Mouse (Mus musculus): ENCODE results near the gene Mapk11.

Mapk11 gene

DNA sequence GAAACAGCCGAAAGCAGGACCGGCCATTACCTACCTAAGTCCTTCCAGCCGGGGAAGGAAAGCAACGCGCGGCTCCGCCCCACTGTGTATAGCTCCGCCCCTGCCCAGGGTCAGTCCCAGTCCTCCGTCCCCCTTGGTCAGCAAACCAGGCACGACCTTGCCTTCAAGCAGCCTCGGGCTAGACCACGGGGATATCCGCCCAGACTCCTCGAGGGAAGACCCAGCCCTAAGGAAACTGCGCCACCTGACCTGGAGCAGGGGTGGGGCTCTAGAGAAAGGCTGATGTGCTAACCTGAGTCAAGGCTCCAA is 24.4 kb upstream of the Mapk11 start:
- peak; percentile 74 for DNase-seq (ENCODE audit: low read depth, low spot score)

DNA sequence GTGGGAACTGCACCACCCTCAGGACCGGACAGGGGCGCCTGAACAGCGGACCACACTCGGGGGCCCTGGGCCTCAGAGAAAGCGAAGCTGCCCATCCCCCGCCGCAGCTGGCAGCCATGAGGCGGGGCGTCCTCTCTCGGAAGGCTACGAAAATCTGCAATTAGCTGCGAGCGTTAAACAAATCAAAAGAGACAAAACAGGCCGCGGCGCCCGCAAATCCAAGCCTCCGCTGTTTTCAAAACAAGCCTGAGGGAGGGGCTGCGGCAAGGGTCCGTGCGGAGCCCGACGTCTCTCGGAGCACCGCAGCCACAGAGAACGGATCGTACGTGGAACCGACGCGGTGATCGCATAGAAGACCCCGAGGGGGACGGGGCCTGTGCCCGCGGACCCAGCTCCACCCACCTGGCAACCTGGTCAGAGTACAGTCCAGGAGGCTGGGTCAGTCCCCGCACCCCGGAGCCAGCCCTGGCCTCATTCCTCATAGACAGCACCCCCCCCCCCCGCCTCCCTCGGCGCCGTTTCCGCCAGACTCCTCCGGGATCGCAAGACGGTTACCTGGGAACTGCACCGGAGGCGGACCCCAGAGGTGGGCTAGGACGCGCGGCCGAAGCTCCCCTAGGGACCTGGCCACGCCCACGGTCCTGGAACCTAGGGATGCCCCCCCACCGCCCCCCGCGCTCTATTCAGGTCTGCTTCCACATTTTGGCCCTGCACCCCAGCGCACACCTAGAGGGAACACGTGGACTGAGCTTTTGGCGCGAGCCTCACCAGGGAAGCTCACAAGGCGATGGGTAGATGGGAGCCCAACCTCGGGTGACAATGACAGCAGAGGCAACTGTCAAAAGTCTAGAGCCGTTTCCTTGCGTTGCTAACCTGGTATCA is 23.8 kb upstream of the Mapk11 start:
- DNase-seq (ENCODE audit: low read depth, low spot score), result peak; percentile 79

DNA sequence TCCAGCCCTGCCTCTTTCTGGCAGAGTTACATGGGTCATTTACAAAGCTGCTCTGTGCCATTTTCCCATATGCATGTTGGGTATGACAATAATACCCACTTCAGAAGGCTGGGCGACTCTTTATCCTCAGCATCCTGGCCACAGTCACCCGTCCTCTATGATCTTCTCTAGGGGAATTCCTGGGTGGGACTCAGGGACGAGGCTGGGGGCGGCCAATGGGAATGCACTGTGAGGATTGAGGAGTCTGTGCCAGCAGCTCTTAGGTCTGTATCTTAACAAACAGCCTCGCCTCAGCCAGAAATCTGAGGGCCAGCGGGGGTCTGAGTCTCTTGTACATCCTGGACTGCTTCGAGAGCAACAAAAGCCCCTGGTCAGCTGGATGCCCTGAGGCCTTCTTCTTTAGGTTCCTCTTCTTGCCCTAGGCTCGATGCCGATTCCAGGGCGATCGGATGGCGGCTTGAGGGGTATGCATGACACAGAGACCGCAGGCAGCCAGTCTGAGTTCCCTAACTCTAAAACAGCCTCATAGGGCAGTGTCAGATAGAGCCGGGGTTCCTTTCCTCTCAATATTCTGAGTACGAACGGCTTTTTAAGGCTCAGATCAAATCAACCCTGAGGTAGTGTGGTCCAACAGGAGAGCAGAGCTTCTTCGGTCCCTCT is 23.0 kb upstream of the Mapk11 start:
- DNase-seq (ENCODE audit: low read depth, low spot score), result no peak

DNA sequence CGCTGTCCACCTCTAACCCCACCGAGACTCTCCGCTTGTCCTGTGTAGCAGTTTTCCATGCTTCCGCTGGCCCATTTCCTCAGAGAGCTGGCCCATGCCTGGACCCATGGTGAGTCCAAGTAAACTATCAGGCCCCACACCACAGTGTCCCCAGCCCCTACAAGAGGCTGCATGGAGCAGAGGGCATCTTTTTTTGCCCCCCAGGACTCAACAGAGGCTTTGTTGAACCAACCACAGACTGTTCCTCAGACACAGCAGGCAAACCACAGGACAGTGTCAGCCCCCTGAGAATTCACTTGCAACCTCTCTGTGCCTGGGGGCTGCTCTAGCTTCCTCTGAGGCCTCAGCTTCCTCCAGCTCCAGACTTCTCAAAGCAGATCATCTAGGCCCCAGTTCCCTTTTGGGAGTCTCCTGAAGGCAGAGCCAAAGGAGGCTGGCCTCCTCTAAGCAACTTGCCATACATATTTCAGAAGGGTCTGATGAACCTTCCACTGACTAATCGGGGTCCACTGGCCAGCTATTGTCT is 22.2 kb upstream of the Mapk11 start:
- DNase-seq (ENCODE audit: low read depth, low spot score), result no peak

DNA sequence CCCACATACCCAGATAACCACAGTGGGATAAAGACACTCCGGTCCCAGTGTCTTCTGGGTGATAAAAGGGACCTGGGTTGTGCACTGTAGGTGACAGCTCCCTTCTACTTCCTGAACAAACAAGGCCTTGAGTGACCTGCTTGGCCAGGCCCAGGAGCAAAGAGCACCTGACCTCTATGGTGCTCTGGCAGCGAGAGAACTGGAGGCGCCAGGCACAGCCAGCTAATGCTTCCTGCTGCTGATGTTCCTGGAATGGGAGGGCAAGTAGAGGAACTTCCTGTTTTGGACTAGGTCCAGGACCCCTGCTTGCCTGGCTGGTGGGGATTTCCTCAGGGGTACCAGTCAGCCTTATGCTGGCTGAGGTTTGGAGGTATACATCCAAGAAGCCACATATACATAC is 20.7 kb upstream of the Mapk11 start:
- DNase-seq (ENCODE audit: low read depth, low spot score), result no peak

DNA sequence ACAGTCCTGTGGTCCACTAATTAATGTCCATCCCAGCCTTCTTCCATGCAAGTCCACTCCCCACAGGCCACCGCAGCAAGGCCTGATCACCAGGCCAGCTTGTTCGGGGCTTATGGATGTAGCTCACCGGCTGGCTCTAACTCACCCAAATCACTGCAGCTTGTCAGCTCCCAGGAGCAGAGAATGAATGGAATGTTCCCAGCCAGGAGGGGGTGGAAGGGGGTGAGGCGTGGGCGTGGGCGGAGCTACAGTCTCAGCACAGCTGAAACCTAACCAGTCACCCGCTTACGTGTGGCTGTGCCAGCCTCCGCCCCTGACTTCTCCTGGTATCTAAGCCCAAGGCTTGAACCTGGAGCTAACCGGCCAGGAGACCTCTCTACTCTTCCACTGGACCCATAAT is 20.0 kb upstream of the Mapk11 start:
- no peak for DNase-seq (ENCODE audit: low read depth, low spot score)

DNA sequence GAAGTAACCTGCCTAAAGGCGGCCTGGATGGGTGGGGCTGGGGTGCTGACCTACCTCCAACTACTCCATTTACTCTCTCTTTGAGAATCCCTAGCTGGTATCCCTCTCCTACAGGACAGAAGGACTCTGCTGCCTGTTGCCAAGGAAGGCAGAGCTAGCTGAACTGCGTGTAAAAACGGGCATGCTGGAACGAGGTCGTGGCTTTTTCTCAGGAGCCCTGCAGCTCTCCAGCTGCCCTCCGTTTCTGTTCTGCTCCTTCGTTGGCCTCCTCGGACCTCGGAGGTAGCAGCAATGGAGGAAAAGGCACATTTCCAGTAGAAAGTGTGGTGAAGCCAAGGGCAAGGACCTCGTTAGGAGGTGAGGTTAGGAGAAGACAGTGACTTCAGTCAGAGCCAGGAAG is 19.5 kb upstream of the Mapk11 start:
- DNase-seq (ENCODE audit: low read depth, low spot score), result no peak

DNA sequence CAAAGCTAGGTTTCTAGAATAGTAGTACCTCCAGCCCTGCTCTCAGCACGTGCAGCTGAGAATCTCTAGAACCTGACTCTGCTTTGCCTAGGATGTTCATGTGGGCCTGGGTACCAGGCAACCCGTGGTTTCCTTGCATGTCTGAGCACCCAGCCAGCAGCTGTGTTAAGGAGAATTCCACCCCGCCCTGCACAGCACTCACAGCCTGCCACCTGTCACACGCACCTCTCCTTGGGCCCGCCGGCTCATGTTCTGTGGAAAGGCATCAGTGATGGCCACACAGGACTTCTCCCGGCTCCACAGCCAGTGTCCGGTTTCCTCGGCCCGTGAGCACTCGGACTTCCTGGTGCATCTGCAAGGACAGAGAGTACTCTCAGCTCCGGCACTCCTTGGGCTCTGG is 16.1 kb upstream of the Mapk11 start:
- DNase-seq (ENCODE audit: low read depth, low spot score), result no peak

DNA sequence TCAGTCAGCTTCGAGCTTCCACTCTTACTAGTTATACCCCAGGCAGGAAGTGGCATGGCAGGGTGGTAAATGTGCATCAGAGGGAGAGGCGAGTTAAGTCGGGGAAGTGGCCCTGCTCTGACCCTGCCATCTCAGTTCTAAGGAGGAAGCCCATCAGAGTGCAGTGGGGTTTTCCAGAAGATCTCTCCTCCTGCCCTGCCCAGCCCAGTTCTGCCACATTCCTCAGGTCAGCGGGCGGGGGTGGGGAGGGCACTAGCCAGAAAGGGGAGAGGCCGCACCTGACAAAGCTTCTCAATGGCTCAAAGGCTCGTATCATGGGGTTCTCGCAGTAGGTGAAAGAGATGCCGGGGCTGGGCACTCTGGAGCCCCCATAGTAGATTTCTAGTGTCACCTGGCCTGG is 12.0 kb upstream of the Mapk11 start:
- no peak for DNase-seq (ENCODE audit: low read depth, low spot score)

DNA sequence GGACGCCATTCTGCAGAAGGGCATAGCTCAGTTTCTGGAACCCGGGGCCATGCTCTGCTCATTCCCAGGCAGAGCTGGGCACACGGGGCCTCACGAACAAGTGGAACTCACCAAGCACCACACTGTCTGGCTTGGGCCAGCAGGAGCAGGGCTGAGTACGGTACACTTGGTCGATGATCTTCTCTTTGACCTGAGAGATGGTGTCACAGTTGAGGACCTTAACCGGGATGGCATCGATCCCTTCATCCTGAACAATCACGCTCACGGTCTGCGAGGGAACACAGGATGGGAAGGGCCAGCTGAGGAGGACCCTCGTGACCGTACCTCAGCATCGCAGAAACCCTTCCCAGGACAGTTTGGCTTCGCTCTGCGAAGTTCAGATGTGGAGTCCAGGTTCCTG is 9.1 kb upstream of the Mapk11 start:
- no peak for DNase-seq (ENCODE audit: low read depth, low spot score)

DNA sequence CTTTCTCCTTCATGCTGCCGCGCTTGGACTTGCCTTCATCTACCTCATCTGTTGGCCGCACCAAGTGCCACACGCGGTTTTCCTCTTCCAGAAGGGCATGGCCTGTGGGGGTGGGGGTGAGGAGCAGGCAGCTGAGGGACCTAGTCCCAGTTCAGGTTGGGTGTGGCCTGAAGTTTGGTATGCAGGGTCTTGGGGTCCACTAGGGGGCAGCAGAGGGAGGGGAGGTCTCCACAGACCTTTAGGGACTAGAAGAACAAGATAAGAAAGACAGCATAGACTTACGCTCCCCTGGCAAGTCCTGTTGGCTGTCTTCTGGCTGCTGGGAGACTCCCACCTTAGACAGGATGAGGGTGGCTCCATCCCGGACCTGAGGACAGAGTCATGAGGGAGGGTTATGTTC is 8.5 kb upstream of the Mapk11 start:
- DNase-seq (ENCODE audit: low read depth, low spot score), result peak; percentile 82

DNA sequence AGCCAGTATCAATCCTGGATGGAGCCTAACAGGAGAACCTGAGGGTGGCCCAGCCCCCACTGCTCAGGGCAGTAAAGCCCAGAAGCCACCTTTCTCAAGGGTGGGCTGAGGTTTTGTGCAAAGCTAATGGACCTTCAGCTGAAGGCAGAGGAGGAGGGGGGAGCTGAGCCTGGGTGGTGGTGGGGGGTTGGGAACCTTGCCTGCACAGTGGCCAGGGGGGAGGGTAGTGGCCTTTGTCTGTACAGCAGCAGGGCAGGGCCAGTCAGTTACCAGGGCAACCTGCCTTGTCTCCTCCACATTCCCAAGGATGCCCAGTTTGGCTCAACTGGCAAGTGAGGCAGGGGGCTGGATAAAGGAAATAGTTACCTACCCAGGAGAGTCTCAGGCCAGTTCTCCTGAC is 2.9 kb upstream of the Mapk11 start:
- DNase-seq (ENCODE audit: low read depth, low spot score), result no peak

DNA sequence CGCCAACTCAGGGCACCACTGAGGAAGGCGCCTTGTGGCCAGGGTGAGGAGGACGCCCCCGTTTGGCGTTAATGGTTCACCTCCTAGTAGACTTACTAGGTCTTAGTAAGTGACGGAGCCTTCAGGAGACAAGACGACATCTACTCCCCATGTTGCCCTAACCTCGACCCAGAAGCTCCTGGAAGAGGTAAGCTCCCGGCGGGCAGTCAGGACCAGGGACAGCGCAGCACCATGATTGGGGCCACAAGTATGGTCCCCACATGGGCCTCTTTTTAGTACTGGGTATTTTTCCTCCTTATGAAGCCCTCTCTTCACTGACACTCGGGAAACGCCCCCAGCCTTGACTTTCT is 588 bp upstream of the Mapk11 start:
- no peak for DNase-seq (ENCODE audit: low read depth, low spot score)

DNA sequence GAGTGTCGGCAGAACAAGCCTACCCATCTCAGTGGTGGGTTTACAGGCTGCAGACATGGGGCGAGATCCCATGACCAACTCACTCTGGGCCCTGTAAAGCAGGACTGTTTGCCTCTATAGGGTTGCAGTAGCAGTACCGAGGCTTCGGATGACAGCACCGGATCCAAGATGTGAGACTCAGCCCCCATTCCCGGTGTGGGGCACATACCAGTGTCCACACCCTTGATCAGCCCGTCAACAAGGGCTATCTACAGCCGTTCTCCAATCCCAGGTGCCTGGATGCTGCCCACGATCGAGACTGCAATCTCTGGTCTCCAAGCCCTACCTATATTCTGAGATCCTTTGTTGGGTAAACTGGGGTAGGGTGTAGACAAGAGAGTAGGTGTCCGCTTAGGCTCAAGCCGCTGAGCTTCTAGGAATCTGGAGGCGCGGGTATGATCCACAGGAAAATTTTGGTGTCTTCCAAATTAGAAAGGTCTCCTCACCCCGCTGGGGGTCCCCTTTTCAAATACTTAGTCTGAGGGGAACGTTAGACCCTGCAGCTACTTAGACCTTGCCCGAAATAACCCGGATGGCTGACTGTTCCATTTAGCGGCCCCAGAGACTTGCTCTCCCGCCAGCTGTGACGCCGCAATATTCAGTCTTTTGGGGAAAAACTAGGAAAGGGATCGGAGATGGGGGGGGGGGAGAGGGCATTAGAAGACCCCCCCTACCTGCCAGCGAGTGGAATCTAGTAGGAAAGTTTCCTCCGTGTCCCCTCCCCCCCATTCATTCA is 745 bp downstream of the Mapk11 start:
- no peak for DNase-seq (ENCODE audit: low read depth, low spot score)

DNA sequence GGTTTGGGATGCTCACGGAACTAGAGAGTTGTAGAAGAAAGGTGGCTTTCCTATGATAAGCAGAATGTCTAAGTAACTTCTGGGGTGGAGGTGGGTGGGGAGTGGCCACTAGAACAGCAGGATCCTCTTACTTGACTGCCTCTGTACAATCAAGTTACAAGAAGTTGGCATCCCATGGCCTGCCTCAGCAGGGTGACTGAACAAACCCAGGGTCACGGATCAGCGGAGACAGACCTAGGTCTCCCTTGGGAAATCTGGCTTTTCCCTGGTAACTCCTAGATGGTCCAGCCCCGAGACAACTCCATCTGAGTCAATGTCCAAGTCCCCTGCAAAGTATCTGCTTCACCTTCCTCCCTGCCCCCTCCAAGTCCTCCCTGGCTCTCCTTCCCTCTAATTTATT is 1.5 kb downstream of the Mapk11 start:
- peak; percentile 20 for DNase-seq (ENCODE audit: low read depth, low spot score)

DNA sequence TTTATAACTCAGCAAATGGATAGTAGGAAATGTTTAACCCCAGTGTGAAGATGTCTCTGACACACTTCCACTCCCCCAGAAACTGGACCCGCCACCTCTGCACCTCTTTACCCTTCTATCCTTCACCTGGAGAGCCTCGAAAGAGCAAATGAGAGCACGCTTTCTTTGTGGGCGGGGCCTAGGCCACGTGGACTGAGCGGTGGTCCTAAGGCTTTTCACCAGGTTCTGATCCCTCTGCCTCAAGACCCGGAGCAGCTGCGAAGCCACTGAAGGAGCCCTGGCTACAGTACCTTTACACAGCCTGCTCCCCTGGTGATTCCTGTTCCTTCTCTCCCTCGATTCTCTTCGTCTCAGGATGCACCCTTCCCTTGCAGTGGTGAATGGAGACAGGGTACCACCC is 2.0 kb downstream of the Mapk11 start:
- peak; percentile 36 for DNase-seq (ENCODE audit: low read depth, low spot score)

DNA sequence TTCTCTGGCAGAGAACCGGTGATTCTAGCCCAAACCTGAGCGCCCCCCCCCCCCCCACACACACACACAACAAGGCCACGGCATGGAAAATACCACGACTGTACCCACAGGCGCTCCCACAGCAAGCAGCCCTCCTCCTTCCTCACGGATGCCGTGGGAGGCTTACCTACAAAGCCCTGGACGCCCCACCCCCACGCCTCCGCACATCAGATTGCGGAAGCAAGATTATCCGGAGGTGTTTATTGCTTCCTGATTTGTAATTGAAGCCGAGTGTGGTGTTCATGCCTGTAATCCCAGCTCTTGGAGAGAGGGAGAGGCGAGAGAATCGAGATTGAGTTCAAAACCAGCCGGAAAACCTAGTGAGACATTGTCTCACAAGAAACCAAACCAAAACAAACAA is 2.4 kb downstream of the Mapk11 start:
- peak; percentile 62 for DNase-seq (ENCODE audit: low read depth, low spot score)

DNA sequence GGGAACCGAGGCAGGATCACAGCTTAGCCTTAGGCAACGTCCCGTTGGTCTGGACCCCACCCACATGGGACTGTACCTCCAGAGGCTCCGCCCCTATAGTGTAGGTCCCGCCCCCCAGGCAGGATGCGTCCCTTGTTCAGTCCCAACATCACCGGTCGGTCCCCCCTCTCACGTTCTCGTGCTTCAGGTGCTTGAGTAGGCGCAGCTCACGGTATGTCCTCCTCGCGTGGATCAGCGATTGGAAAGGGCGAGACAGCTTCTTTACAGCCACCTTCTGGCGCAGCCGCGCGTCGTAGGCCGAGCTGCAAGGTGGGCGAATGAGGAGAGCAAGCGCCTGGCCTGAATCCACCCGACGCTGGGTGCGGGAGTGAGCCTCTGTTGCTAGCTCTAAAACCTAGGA is 2.9 kb downstream of the Mapk11 start:
- DNase-seq (ENCODE audit: low read depth, low spot score), result peak; percentile 72

DNA sequence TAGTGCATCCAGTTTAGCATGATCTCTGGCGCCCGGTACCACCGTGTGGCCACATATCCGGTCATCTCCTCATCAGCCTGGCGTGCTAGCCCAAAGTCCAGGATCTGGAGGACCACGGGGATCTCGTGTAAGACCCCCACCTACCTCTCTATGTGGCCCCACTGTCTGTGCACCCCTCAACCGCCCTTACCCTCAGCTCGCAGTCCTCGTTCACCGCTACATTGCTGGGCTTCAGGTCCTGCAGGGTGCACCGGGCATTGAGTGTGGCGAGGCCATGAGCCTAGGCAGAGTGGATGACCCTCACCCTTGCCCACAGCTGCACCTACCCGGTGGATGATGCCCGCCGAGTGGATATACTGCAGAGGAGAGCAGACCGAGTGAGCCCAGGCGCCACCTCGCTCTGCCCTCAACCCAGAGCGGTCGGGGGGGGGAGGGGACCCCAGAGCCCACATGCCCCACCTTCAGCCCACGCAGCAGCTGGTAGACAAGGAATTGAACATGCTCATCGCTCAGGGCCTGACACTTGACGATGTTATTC is 3.5 kb downstream of the Mapk11 start:
- DNase-seq (ENCODE audit: low read depth, low spot score), result no peak

DNA sequence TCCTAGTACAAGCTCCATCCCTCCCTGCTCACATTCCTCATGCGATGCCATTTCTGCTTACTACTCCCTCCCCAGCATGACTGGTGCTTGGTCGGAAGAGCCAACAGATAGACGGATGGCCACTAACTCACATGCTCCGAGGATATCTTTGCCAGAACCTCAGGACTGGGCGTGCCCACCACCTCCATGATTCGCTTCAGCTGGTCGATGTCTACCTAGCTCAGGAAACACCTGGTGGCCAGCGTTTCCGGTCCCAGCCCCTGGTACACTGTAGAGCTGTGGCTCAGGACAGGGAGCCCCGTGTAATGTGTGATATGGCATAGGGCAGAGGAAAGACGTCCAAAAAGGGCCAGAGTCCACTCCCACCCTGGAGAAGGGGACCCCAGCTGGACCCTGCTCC is 4.5 kb downstream of the Mapk11 start:
- peak; percentile 29 for DNase-seq (ENCODE audit: low read depth, low spot score)

DNA sequence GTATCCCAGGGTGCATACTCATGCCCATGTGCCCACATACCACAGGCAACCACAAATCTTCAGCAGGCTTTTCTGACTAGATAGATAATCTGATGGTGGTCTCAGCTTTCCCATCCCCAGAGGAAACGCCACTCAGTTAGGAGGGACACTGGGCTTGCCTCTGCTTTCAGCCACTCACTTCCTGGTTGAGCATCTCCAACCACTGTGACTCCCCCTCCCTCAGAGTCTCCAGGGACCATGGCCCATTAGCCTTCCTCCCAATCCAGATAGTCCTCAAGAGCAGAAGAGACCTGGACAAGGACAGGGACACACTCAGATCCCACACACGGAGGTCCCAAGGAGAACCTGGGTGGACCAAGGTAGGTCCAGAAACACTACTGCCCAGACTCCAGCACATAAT is 6.3 kb downstream of the Mapk11 start:
- no peak for DNase-seq (ENCODE audit: low read depth, low spot score)

DNA sequence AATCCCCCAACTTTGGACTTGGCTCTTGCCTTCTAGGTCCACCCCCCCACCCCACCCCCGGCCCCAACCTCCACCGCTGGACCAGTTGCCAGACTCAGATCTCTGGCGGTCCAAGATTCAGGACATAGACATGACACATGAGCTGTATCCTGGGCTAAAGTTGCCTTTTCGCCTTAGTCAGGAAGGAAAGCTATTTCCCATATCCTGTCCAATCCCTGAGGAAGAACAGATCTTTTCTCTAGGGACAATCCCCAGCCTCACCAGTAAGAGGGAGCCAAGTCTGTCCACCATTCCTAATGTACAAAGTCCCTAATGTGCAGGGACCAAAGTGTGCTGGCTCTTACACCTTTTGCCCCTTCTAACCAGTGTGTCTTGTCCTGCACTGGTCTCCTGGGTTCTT is 7.5 kb downstream of the Mapk11 start:
- DNase-seq (ENCODE audit: low read depth, low spot score), result no peak
